Mouse (Mus musculus) Muller cell, postnatal 12 days (primary cell): Measurements from ENCODE around the gene Nobox.

ENCODE experiments used
- DNase-seq: peaks from one replicate; pipeline ENCODE4 v3.0.0-alpha.2; 2015; ENCODE audit errors: inconsistent ontology term

Nobox gene

GRCm38 (mm10) chr6:43274123-43274522 lies 35.2 kb downstream of the Nobox start:
- no peak for DNase-seq

DNA sequence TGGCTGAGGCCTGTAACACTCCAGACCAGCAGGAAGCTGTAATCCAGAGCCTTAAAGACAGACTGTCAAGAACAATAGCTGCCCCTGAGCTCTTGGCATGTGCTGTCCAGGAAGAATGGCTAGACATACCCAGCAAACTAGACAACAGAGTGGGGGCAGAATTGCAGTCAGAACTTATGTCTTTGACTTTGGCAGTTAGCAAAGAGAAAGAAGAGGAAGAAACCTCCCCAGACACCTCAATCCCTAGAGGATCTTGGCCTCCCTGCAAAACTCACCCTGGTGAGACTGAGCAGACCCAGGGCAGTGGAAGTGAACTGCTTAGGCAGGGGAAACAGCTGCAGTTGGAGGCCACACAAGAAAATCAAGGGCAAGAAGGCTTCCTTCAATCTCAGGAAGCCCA lies 36.8 kb downstream of the Nobox start:
- no peak for DNase-seq

GRCm38 (mm10) chr6:43266356-43266755 lies 43.0 kb downstream of the Nobox start:
- DNase-seq, result peak; percentile 45

GRCm38 (mm10) chr6:43265363-43266041 lies 43.9 kb downstream of the Nobox start, which contains the start of gene Arhgef5:
Gene Arhgef5 (plus strand): TSS chr6:43265582.
- peak; percentile 60 for DNase-seq

GRCm38 (mm10) chr6:43260756-43261155 lies 48.6 kb downstream of the Nobox start:
- no peak for DNase-seq

DNA sequence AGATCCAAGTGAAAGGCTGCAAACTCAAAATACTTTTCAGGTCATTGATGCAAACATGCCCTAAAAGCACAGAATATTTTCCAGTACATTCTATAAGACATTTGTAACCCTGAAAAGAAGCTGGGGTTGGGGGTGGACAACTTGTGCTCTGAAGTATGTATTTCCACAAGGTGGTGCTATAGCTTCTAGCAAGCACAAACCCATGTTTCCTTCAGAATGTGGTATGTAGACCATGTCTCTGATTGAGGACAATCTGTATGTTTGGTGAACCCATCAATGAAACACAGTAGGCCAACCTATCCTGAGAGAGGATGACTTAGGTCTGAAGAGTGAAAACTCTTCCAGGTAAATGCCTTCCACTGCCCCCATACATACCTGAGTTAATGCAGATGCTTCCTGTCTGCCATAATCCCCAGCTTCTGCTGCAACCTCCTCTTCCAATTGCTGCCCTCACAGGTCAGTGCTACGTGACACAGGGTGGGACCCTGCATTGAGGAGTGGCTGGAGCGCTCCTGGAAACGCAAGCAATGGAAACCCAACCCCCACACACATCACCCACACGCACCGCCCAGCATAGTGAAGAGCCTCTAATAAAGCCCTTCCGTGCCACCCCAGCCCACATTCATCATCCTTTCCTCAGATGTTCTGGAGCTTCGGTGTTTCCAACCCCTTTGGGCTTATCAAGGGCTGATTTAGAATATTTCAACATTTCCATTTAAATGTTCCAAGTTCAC lies 55.0 kb downstream of the Nobox start:
- DNase-seq, result peak; percentile 45
